Mouse (Mus musculus) liver, embryonic 14.5 days (tissue): ENCODE results near the gene Kirrel3.

Experiments used
- CTCF ChIP-seq: IDR thresholded peaks from 2 replicates; pipeline ENCODE4 v1.5.1; 2016; ENCODE audit warnings: antibody characterized with exemption, low read depth, control low read depth
- EP300 ChIP-seq: IDR thresholded peaks from 2 replicates; pipeline ENCODE4 v1.6.1; 2016; ENCODE audit warnings: antibody characterized with exemption, low read depth

- no peak for TF ChIP-seq CTCF
- no peak for TF ChIP-seq EP300
These were observed 34.7 kb downstream of the Kirrel3 start for GRCm38 (mm10) chr9:34520234-34520950.
